Mouse (Mus musculus) right cerebral cortex, postnatal 10 days (tissue): ENCODE measurements around the gene B430306N03Rik.
"Not testable (repeated sequence)": the region's sequence is repeated elsewhere in the genome, so short reads cannot be mapped to it uniquely, and the experiment has no call there.

Experiments
- DNase-seq, 2 experiments: peaks; one replicate each; pipeline ENCODE4 v3.0.0; 2021; ENCODE audit warnings: low spot score in 2 of 2

The B430306N03Rik gene

DNA sequence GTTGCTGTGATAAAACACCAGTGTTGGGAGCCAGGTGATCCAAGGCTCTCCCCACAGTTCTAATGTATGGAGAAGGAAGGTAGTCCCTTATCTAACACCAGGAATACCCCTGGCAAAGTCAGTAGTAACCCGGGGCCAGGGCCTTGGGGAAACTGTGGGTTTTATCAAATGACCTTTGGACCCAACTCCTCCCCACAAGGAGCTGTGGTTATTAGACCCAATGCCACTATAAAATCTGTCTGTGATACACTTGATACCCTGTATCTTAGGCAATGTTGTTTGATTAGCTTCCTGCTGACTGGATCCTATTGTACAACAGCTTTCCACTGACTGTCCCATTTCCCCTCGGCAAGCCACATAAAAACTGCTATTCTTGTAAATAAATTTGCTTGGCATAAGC, 3.8 kb upstream of the B430306N03Rik start:
- DNase-seq = no peak

GRCm38 (mm10) chr17:48318686-48319085, 2.7 kb downstream of the B430306N03Rik start:
- no peak for DNase-seq

- no peak for DNase-seq
Observed at GRCm38 (mm10) chr17:48321279-48321678, 5.3 kb downstream of the B430306N03Rik start.

DNA sequence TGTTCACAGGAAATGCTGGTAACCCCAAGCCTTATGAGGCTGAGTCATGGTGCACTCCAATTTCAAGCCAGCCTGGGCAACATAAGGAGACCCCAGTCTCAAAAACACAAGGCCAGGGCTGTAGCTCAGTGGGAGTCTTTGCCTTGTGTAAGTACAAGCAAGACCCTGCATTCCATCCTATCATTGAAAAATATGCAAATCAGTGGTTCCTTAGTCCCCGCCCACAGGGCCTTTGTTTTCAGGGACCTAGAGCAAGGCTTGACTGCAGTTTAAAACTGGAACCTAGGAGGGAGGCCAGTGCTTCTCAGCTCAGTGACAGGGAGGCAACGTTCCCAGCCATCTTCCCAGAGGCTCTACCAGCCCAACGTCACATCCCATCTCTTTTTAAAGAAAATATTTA, 7.3 kb downstream of the B430306N03Rik start:
- DNase-seq = no peak

DNA sequence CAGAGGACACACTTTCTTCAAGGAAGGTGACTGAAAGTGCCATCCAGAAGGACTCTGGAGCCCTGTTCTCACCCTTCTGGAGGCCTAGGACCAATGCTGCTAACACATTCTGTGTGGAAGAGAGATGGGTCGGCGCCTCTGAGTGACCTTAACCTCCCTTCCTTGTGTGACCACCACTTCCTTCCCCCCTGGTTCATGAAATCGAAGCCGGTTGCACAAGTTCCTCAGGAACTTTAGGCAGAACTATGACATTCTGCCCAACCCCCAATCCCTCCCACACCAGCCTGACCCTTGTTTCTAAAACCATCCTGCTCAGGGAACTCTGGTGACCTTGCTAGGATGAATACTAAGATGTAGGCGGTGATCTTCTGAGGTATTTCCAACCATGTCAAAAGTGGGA, 8.3 kb downstream of the B430306N03Rik start:
- no peak for DNase-seq

DNA sequence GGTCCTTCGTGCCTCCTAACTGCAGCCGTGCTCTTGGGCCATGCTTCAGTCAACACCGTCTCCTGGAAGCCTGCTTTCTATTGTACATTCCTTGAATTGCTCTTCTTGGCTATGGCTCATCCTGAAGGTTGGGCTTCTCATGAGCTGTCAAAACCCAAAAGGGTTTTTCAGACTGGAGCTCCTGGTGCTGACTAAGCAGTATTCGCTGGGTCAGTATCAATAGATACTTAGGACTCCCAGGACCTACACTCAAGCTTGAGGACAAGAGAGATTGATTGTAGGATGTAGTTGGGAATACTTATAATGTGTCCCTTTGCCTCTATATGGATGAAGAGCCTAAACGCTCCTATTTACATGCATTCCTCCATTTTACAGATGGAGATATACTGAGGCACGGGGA, 9.2 kb downstream of the B430306N03Rik start:
- DNase-seq = no peak

DNA sequence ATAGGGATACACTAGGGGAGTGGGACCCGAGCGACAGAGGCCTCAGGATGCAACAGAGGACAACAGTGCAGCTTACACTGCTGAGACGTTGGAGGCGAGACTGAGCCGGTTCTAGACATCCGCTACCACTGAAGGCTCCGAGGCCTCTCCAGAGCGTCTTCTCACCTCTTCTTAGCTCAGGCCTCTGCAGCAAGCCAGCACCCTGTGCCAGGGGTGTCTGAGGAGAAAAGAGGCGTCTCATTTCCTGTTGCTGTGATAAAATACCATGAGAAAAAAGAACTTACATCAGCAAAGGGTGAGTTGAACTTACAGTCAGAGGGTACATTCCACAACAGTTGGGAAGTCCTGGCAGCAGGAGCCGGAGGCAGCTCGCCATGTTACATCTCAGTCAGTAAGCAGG, 9.7 kb downstream of the B430306N03Rik start:
- peak in 1 of 2 experiments; percentile 40 for DNase-seq

- peak; percentile 76 to 90 for DNase-seq
Observed at GRCm38 (mm10) chr17:48326656-48327055, 10.7 kb downstream of the B430306N03Rik start.

GRCm38 (mm10) chr17:48332524-48332923, 16.6 kb downstream of the B430306N03Rik start:
- no peak for DNase-seq

DNA sequence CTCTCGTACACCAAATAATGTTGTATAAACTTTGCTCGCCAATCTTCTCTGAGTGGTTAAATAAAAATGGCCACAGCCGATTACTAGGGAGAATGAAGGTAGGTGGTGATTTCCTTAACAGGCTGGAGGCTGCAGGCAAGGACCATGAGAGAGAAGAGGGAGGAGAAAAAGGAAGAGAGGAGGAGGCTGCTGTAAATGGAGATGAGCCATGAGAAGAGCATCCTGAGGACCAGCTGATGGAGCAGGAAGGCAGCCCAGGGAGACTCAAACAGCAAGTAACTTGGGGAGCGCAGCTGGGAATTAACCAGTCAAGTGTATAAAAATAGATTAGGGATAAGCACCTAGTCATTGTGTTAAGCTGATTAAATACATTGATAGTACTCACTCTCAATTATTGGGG, 18.2 kb downstream of the B430306N03Rik start:
- DNase-seq = no peak

DNA sequence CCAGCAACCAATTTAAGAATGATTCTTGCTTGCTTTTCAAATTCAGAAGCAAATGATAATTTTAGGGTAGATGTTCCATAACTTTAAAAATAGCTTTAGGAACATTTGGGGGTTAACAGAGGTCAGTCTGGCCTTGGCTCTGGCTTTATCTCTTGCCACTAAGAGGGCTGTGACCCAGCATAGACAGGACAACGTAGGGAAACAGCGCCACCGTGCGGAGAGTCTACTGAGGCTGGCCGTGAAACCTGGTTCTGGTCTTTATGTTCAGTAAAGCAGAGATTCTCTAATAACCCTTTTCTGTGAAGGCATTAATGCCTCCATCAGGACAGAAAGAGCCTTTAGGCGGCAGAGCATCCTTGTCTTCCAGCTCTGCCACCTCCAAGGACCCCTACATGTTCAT, 20.9 kb downstream of the B430306N03Rik start:
- DNase-seq = peak; percentile 74 to 88

DNA sequence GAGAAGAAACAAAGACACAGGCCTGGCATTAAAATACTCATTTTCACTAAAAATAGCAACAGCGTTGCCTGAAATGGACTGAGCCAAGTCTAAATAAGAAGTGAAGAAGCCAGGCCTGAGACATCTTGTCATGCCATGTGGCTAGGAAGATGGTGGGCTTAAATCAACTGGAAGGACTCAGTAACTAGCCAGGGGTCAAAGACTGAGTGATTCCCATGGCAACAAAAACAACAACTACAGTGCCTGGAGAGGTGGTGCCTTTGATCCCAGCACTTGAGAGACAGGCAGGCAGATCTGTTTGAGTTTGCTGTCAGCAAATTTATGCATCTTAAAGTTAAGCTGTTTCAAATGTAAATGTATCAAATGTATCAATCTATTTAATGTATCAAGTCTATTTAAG, 24.3 kb downstream of the B430306N03Rik start:
- no peak for DNase-seq

DNA sequence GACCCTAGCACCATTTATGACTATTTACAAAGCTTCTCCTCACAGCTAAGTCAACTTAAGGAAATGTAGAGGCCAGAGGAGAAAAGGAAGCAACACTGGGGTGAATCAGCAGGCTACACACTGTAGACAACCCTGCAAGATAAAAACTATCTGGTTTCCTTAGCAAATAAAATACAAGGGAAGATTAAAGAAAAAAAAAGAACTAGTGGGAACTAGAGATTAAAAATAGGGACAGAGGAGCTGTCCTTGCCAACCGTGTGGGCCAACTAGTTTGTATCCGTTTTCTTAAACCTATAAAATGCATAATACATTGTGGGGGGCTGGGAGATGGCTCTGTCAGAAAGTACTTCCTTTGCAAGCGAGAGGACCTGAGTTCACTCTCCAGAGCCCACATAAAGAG, 26.0 kb downstream of the B430306N03Rik start:
- no peak for DNase-seq

- no peak for DNase-seq
Observed at GRCm38 (mm10) chr17:48343065-48343464, 27.1 kb downstream of the B430306N03Rik start.

DNA sequence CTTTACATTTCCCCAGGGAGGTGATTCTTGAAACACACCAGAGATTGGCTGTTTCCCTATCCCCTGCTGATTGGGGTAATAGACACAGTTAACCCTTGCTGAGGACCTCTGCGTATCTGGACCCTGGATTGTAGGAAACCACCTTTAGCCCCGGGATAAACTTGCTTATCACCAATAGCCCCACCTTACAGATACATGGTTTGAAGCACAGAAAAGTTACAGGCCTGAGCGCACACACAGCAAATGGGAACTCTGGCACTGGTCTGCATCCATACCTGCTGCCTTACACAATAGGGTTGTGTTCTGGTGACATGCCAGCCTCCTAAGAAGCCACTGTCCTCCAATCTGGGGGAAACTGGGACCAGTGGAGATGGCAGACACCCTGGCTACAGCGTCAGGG, 29.9 kb downstream of the B430306N03Rik start:
- DNase-seq = no peak

GRCm38 (mm10) chr17:48346231-48346630, 30.3 kb downstream of the B430306N03Rik start, which contains the start of gene Trem2:
Trem2 (plus strand) TSS chr17:48346401.
- DNase-seq = no peak

DNA sequence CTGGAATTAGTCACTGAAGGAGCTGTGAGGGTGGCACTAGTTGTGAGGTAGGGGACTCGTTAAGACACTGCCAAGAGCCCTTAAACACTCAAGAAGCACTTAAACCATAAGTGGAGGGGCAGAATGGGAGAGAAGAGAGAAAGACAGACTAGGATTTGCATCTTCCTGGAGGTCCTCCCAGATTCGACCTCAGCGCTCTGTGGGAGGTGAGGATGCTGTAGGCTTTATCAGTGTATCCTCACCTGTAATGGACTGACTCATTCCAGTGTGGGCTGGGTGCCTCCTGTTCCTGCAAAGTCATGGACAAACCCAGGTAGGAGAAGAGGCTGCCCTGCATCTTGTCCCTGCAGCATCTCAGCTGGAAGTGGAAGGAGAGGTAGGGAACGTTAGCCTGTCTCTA, 30.9 kb downstream of the B430306N03Rik start:
- DNase-seq = no peak

- no peak for DNase-seq
Observed at GRCm38 (mm10) chr17:48347287-48347686, 31.3 kb downstream of the B430306N03Rik start.

DNA sequence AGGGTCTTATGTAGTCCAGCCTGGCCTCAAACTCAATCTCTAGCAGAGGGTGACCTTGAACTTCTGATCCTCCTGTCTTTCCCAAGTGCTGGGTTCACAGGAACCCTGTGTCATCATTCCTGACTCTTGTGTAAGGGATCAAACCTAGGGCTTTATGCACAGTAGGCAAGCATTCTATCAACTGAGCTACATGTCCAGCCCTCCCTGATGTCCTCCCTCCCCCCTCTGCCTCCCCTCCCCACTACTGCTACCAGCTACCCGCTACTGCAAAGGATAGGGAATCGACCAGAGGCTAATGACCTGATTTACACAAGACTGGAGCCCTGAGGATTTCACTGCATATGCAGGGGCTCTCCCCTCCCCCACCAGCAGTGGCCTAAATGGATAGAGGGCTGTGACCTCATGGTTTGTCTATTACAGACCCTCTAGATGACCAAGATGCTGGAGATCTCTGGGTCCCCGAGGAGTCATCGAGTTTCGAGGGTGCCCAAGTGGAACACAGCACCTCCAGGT, 34.8 kb downstream of the B430306N03Rik start:
- no peak for DNase-seq

DNA sequence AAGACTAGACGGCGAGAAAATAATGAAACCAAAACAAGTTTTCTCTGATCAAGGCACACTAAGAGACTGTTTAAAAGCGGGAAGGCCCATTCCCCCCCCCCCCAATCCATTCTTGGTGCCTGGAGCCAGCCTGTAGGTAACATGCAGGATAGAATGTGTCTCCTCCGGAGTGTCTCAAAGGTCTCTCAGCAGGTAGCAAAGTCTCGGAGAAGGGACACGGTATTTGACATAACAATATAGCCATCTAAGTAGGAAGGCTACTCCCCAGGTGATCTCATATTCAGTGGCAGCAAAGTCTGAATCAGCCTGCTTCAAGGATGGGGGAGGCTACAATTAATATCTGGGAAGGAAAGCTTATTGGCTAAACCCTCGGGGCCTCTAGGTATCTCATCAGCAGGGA, 37.0 kb downstream of the B430306N03Rik start:
- DNase-seq = not testable (repeated sequence)

GRCm38 (mm10) chr17:48355822-48356221, 39.9 kb downstream of the B430306N03Rik start:
- DNase-seq = no peak

GRCm38 (mm10) chr17:48357892-48358291, 42.0 kb downstream of the B430306N03Rik start:
- no peak for DNase-seq

- DNase-seq = no peak
Observed at GRCm38 (mm10) chr17:48359616-48360015, 43.7 kb downstream of the B430306N03Rik start, which contains the start of gene Treml1. Treml1 (plus strand) TSS chr17:48359916.

GRCm38 (mm10) chr17:48360462-48360861, 44.5 kb downstream of the B430306N03Rik start:
- DNase-seq = no peak
